Mouse (Mus musculus): ENCODE data around the gene Spout1.
"Not testable (repeated sequence)": the region's sequence is repeated elsewhere in the genome, so short reads cannot be mapped to it uniquely, and the experiment has no call there.

GRCm38 (mm10) chr2:30140021-30140420, 38.2 kb downstream of the Spout1 start:
- TF ChIP-seq CTCF, EP300 (IDR thresholded peaks at IDR 0.05; ENCODE audit: low read depth): not testable (repeated sequence)
